19 mouse cellular contexts compared by ENCODE assay signal in the genomic region with DNA sequence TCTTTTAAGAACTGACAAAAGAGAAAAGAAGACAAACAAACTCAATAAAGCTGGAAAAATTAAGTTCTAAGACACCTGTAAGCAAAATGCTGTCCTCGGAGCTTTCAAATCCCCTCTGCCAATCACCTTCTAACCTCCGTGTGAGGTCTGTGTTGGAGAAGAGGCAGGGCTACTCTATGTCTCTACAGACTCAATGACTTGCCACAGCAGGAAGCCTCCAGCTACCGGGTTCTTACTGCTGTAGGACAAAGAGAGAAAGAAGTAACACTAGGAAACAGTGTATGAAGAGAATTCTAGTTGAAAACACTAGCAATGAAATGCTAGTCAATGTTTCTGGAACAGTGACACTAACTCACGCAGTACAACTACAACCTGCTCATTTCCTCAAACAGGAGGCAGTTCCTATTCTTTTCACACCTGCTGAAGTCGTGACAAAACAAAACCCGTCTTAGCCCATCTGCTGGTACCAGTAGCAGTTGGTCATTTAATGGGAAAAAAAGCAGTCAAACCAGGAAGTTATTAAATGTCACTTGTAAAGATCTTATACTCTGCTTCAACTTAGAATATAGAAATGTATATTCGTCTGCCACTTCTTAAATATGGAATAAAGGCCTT. TPM values are rescaled to one million over a fixed set of nuclear protein-coding genes. Genes with fewer than 3 reads are reported as not detected.
"Had no signal": no experiment of that assay in that cellular context is flagged by ENCODE, and none has a peak within 500 bp of the region (broad histone marks: within the 10 kb centered on the region; RNA-seq: fewer than 3 reads in every experiment).

No protein-coding gene starts in this region.

- H3K27ac ChIP-seq: kidney, embryonic 15.5 days; limb, embryonic 12.5 days; limb, embryonic 15.5 days; liver, embryonic 14.5 days; macrophage had no signal

- H3K9me3 ChIP-seq: kidney, embryonic 15.5 days; limb, embryonic 12.5 days; limb, embryonic 15.5 days had no signal

- H3K27me3 ChIP-seq: kidney, embryonic 15.5 days; limb, embryonic 12.5 days; limb, embryonic 15.5 days had no signal

- H3K4me3 ChIP-seq: kidney, embryonic 15.5 days; limb, embryonic 12.5 days; limb, embryonic 15.5 days had no signal

- H3K9ac ChIP-seq: kidney, embryonic 15.5 days; limb, embryonic 12.5 days; limb, embryonic 15.5 days; liver, embryonic 14.5 days; liver, postnatal 0 days; lung, embryonic 14.5 days had no signal

- H3K36me3 ChIP-seq: kidney, embryonic 15.5 days; limb, embryonic 12.5 days; limb, embryonic 15.5 days had no signal

- ATAC-seq: liver, postnatal 0 days; lung, postnatal 0 days had no signal

- H3K4me2 ChIP-seq: kidney, embryonic 15.5 days; limb, embryonic 12.5 days; limb, embryonic 15.5 days; liver, embryonic 11.5 days had no signal

- DNase-seq: kidney, adult 11 months; kidney, adult 8-10 months; kidney, postnatal 10 days; kidney, postnatal 36 days; left cerebral cortex, postnatal 4 days; liver, postnatal 0 days; lung, embryonic 14.5 days; midbrain, embryonic 14.5 days; right cerebral cortex, adult 18-20 months; thymus, adult 18-20 months; thymus, postnatal 36 days had no signal

RNA-seq across cellular contexts. Expression of a gene that starts 32.8 kb away (rescaled TPM):
- total RNA-seq: megakaryocyte, adult 5-6 weeks had no signal
- polyA plus RNA-seq: macrophage had no signal
